Mouse (Mus musculus) thymus, adult 2 months (tissue): Measurements from ENCODE around the gene Ulk1.

ENCODE experiments used
- CTCF ChIP-seq: fragments of 200-500 bp; IDR thresholded peaks from 2 replicates; pipeline ENCODE4 v1.5.1; 2012; ENCODE audit warnings: mild to moderate bottlenecking, control low read depth, low read length, moderate library complexity, borderline replicate concordance; ENCODE audit not compliant: control insufficient read depth, poor library complexity, insufficient read depth; ENCODE audit errors: extremely low read depth
- POLR2A ChIP-seq: fragments of 200-500 bp; IDR thresholded peaks from 2 replicates; pipeline ENCODE4 v1.6.1; 2012; ENCODE audit warnings: mild to moderate bottlenecking, low read length, control low read depth, moderate library complexity; ENCODE audit not compliant: control insufficient read depth, poor library complexity, insufficient read depth; ENCODE audit errors: extremely low read depth

- TF ChIP-seq CTCF (no peak), POLR2A (no peak)
These were observed 29.0 kb downstream of the Ulk1 start for GRCm38 (mm10) chr5:110780761-110781528.
